Mouse (Mus musculus): ENCODE results near the gene Fkbp5.

- TF ChIP-seq EP300 (IDR thresholded peaks at IDR 0.05; ENCODE audit: low read depth) = 0 out of 2 replicates have a peak, but pooled peaks have one; percentile 27
- no peak for TF ChIP-seq CTCF (IDR thresholded peaks at IDR 0.05; ENCODE audit: low read depth)
Observed at GRCm38 (mm10) chr17:28514555-28514954, 2.8 kb downstream of the Fkbp5 start.
